Mouse (Mus musculus) brain, adult 2 months (tissue): ENCODE measurements around the gene Hoxb2.
A peak's percentile ranks its signal among the peaks of the same experiment; 100 is the strongest.

Experiments used
- DNase-seq: peaks from one replicate; pipeline ENCODE4 v3.0.0; 2011; ENCODE audit warnings: low read depth, low spot score

The Hoxb2 gene

GRCm38 (mm10) chr11:96350341-96350624 lies at the start of gene Hoxb2:
TSS of gene Hoxb2 (plus strand) at chr11:96350525.
- DNase-seq = no peak

GRCm38 (mm10) chr11:96301064-96301431 lies 49.3 kb upstream of the Hoxb2 start:
- DNase-seq = no peak

- peak; percentile 11 for DNase-seq
Observed at GRCm38 (mm10) chr11:96301837-96302236, 48.5 kb upstream of the Hoxb2 start.

- no peak for DNase-seq
Observed at GRCm38 (mm10) chr11:96302381-96303150, 47.8 kb upstream of the Hoxb2 start.

GRCm38 (mm10) chr11:96303151-96304099 lies 46.9 kb upstream of the Hoxb2 start, which contains the start of gene Hoxb5:
TSS of gene Hoxb5 (plus strand) at chr11:96303336.
- DNase-seq = peak; percentile 14

GRCm38 (mm10) chr11:96304381-96305195 lies 45.7 kb upstream of the Hoxb2 start:
- DNase-seq = no peak

- no peak for DNase-seq
Observed at GRCm38 (mm10) chr11:96305505-96306182, 44.7 kb upstream of the Hoxb2 start.

GRCm38 (mm10) chr11:96306183-96306907 lies 44.0 kb upstream of the Hoxb2 start:
- DNase-seq = no peak

- no peak for DNase-seq
Observed at GRCm38 (mm10) chr11:96306908-96307269, 43.4 kb upstream of the Hoxb2 start.

- no peak for DNase-seq
Observed at GRCm38 (mm10) chr11:96308763-96309162, 41.6 kb upstream of the Hoxb2 start.

GRCm38 (mm10) chr11:96309288-96309687 lies 41.0 kb upstream of the Hoxb2 start:
- DNase-seq = no peak

- no peak for DNase-seq
Observed at GRCm38 (mm10) chr11:96310183-96310938, 40.0 kb upstream of the Hoxb2 start.

- DNase-seq = no peak
Observed at GRCm38 (mm10) chr11:96311097-96311496, 39.2 kb upstream of the Hoxb2 start.

GRCm38 (mm10) chr11:96311520-96312417 lies 38.6 kb upstream of the Hoxb2 start:
- peak; percentile 26 for DNase-seq

- no peak for DNase-seq
Observed at GRCm38 (mm10) chr11:96313134-96313533, 37.2 kb upstream of the Hoxb2 start.

GRCm38 (mm10) chr11:96313806-96314428 lies 36.4 kb upstream of the Hoxb2 start:
- DNase-seq = no peak

- DNase-seq = no peak
Observed at GRCm38 (mm10) chr11:96314671-96315343, 35.5 kb upstream of the Hoxb2 start.

GRCm38 (mm10) chr11:96315344-96315681 lies 35.0 kb upstream of the Hoxb2 start:
- DNase-seq = no peak
